Mouse (Mus musculus) brain, embryonic 14.5 days (tissue): ENCODE results near the gene Lsm12.

Experiments used
- CTCF ChIP-seq: fragments of 200-500 bp; IDR thresholded peaks from 2 replicates; pipeline ENCODE4 v1.5.1; 2012; ENCODE audit warnings: inconsistent platforms, mild to moderate bottlenecking, moderate library complexity, borderline replicate concordance; ENCODE audit not compliant: insufficient read depth, insufficient read length; ENCODE audit errors: extremely low read depth
- POLR2A ChIP-seq: fragments of 200-500 bp; IDR thresholded peaks from 2 replicates; pipeline ENCODE4 v1.6.1; 2012; ENCODE audit warnings: mild to moderate bottlenecking, inconsistent platforms, borderline replicate concordance; ENCODE audit not compliant: poor library complexity, insufficient read depth, insufficient read length, severe bottlenecking; ENCODE audit errors: extremely low read depth

DNA sequence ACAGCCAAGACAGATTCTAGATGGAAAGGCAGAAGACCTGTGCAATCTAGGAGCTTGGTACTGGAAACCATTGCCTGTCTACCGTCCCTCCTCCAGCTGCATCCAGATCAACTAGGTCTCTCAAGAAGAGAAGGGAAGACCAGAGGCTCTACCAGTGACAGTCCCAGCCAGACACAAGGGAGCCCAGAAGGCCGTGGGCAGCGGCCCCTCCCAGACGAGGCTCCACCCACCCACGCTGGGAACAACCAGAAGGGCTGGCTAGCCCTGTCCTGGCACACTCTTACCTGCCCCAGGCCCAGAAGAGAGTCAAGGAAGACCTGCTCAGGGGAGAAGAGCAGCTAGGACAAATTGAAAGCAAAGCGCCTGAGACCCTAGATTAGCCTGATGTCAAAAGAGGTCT is 35.4 kb upstream of the Lsm12 start:
- TF ChIP-seq CTCF (no peak), POLR2A (no peak)
